Mouse (Mus musculus) heart, embryonic 10.5 days (tissue): Measurements from ENCODE around the gene Zc3h13. TPM values are rescaled to one million over a fixed set of nuclear protein-coding genes. Genes with fewer than 3 reads are reported as not detected.
A peak's percentile ranks its signal among the peaks of the same experiment; 100 is the strongest.

Source experiments
- DNase-seq: peaks from one replicate; pipeline ENCODE4 v3.0.0-alpha.2; 2017; ENCODE audit warnings: low spot score
- H3K27ac ChIP-seq: fragments of 300-500 bp; sonication (generic); 2 replicates; pipeline ENCODE4 v1.5.1; 2016; ENCODE audit warnings: mild to moderate bottlenecking
- H3K27me3 ChIP-seq: fragments of 300-500 bp; sonication (generic); 2 replicates; pipeline ENCODE4 v1.6.1; 2016; ENCODE audit warnings: mild to moderate bottlenecking; ENCODE audit not compliant: poor library complexity, insufficient read depth, severe bottlenecking
- H3K36me3 ChIP-seq: fragments of 300-500 bp; sonication (generic); 2 replicates; pipeline ENCODE4 v1.6.1; 2016; ENCODE audit warnings: mild to moderate bottlenecking, moderate library complexity
- H3K4me1 ChIP-seq: fragments of 300-500 bp; sonication (generic); 2 replicates; pipeline ENCODE4 v1.6.1; 2016; ENCODE audit warnings: mild to moderate bottlenecking
- H3K4me3 ChIP-seq: fragments of 300-500 bp; sonication (generic); 2 replicates; pipeline ENCODE4 v1.5.1; 2016; ENCODE audit warnings: mild to moderate bottlenecking, moderate library complexity
- H3K9me3 ChIP-seq: fragments of 300-500 bp; sonication (generic); 2 replicates; pipeline ENCODE4 v1.6.1; 2016; ENCODE audit warnings: mild to moderate bottlenecking, moderate library complexity
- WGBS: fragments of 180-500 bp; shearing (Covaris S2); methylation state at CpG from one replicate; pipeline ENCODE4 v1.1.7; 2016; 5-methylcytosine and 5-hydroxymethylcytosine counted together
- polyA plus RNA-seq: library from polyadenylated mRNA; unstranded; fragments of >200 nt; fragmentation: Nextera tagmentation; extraction: Ambion mirVana; gene quantifications from 2 replicates; pipeline ENCODE4 v1.2.1, GENCODE M21; 2016

Zc3h13 gene
- polyA plus RNA-seq, 1 experiment from 2014 or later = 26.2 TPM

GRCm38 (mm10) chr14:75280406-75280805, 3.8 kb upstream of the Zc3h13 start:
- peaks cover 11% of the 10 kb centered on the region for H3K4me1 ChIP-seq
- no peaks in the 10 kb centered on the region for H3K9me3 ChIP-seq
- no peak overlapping the region for H3K4me3 ChIP-seq
- no peaks in the 10 kb centered on the region for H3K36me3 ChIP-seq
- no peak for DNase-seq
- H3K27ac ChIP-seq = no peak overlapping the region
- H3K27me3 ChIP-seq = no peaks in the 10 kb centered on the region
- 55% methylated on average over 5 of the region's 5 CpGs for WGBS

- H3K4me1 ChIP-seq = peaks cover 13% of the 10 kb centered on the region
- no peak for DNase-seq
- H3K9me3 ChIP-seq = no peaks in the 10 kb centered on the region
- no peaks in the 10 kb centered on the region for H3K27me3 ChIP-seq
- WGBS = 5% methylated on average over 19 of the region's 19 CpGs
- H3K36me3 ChIP-seq = no peaks in the 10 kb centered on the region
- peak overlapping the region; percentile 94 for H3K27ac ChIP-seq
- H3K4me3 ChIP-seq = peak overlapping the region; percentile 98
These were observed 472 bp upstream of the Zc3h13 start for GRCm38 (mm10) chr14:75283609-75284192.

- DNase-seq = no peak
- no peak overlapping the region for H3K4me3 ChIP-seq
- H3K4me1 ChIP-seq = peaks cover 3% of the 10 kb centered on the region; the same call in 1 of the 2 replicates
- H3K27me3 ChIP-seq = no peaks in the 10 kb centered on the region
- WGBS = 92% methylated on average over 1 of the region's 1 CpGs
- H3K27ac ChIP-seq = no peak overlapping the region
- no peaks in the 10 kb centered on the region for H3K9me3 ChIP-seq
- no peaks in the 10 kb centered on the region for H3K36me3 ChIP-seq
These were observed 16.9 kb downstream of the Zc3h13 start for GRCm38 (mm10) chr14:75301081-75301480.

GRCm38 (mm10) chr14:75303807-75304206, 19.6 kb downstream of the Zc3h13 start:
- Histone ChIP-seq H3K27ac (no peak overlapping the region), H3K9me3 (no peaks in the 10 kb centered on the region), H3K27me3 (no peaks in the 10 kb centered on the region), H3K4me3 (no peak overlapping the region), H3K4me1 (peaks cover 3% of the 10 kb centered on the region; the same call in 1 of the 2 replicates), H3K36me3 (no peaks in the 10 kb centered on the region)
- DNase-seq = no peak
- WGBS = 63% methylated on average over 5 of the region's 5 CpGs

- no peak for DNase-seq
- H3K27ac ChIP-seq = no peak overlapping the region
These were observed 23.7 kb downstream of the Zc3h13 start for GRCm38 (mm10) chr14:75307855-75308254.

GRCm38 (mm10) chr14:75309336-75309992, 25.3 kb downstream of the Zc3h13 start:
- Histone ChIP-seq H3K4me1 (no peaks in the 10 kb centered on the region), H3K36me3 (no peaks in the 10 kb centered on the region), H3K27ac (no peak overlapping the region), H3K9me3 (no peaks in the 10 kb centered on the region), H3K4me3 (no peak overlapping the region), H3K27me3 (no peaks in the 10 kb centered on the region)
- WGBS = 80% methylated on average over 5 of the region's 5 CpGs
- DNase-seq = no peak

More at GRCm38 (mm10) chr14:75307855-75308254, 23.7 kb downstream of the Zc3h13 start:
- Histone ChIP-seq H3K4me3 (no peak overlapping the region), H3K27me3 (no peaks in the 10 kb centered on the region), H3K4me1 (no peaks in the 10 kb centered on the region), H3K9me3 (no peaks in the 10 kb centered on the region), H3K36me3 (no peaks in the 10 kb centered on the region)

- 90% methylated on average over 2 of the region's 2 CpGs for WGBS
- no peaks in the 10 kb centered on the region for H3K9me3 ChIP-seq
- H3K4me1 ChIP-seq = no peaks in the 10 kb centered on the region
- no peak overlapping the region for H3K4me3 ChIP-seq
- no peak for DNase-seq
- H3K27ac ChIP-seq = no peak overlapping the region
- H3K36me3 ChIP-seq = no peaks in the 10 kb centered on the region
- H3K27me3 ChIP-seq = no peaks in the 10 kb centered on the region
These were observed 30.3 kb downstream of the Zc3h13 start for GRCm38 (mm10) chr14:75314484-75314883.

- no peak for DNase-seq
- Histone ChIP-seq H3K4me3 (no peak overlapping the region), H3K9me3 (no peaks in the 10 kb centered on the region), H3K27ac (no peak overlapping the region), H3K4me1 (no peaks in the 10 kb centered on the region), H3K27me3 (no peaks in the 10 kb centered on the region), H3K36me3 (peaks cover 24% of the 10 kb centered on the region)
- 83% methylated on average over 2 of the region's 2 CpGs for WGBS
These were observed 34.6 kb downstream of the Zc3h13 start for GRCm38 (mm10) chr14:75318736-75319135.

GRCm38 (mm10) chr14:75320269-75320668, 36.1 kb downstream of the Zc3h13 start:
- 84% methylated on average over 5 of the region's 5 CpGs for WGBS
- no peak overlapping the region for H3K27ac ChIP-seq
- DNase-seq = no peak
- no peaks in the 10 kb centered on the region for H3K4me1 ChIP-seq
- H3K27me3 ChIP-seq = no peaks in the 10 kb centered on the region
- H3K9me3 ChIP-seq = no peaks in the 10 kb centered on the region
- peaks cover 31% of the 10 kb centered on the region for H3K36me3 ChIP-seq
- H3K4me3 ChIP-seq = no peak overlapping the region

GRCm38 (mm10) chr14:75323354-75323753, 39.2 kb downstream of the Zc3h13 start:
- peaks cover 39% of the 10 kb centered on the region for H3K36me3 ChIP-seq
- no peak overlapping the region for H3K4me3 ChIP-seq
- no peaks in the 10 kb centered on the region for H3K4me1 ChIP-seq
- H3K27me3 ChIP-seq = no peaks in the 10 kb centered on the region
- WGBS = 96% methylated on average over 32 of the region's 32 CpGs
- no peaks in the 10 kb centered on the region for H3K9me3 ChIP-seq
- H3K27ac ChIP-seq = no peak overlapping the region
- DNase-seq = no peak

GRCm38 (mm10) chr14:75328062-75328461, 43.9 kb downstream of the Zc3h13 start:
- DNase-seq = no peak
- WGBS = 85% methylated on average over 8 of the region's 8 CpGs
- H3K36me3 ChIP-seq = peaks cover 56% of the 10 kb centered on the region
- no peak overlapping the region for H3K27ac ChIP-seq
- H3K27me3 ChIP-seq = no peaks in the 10 kb centered on the region
- H3K4me3 ChIP-seq = no peak overlapping the region
- H3K9me3 ChIP-seq = no peaks in the 10 kb centered on the region
- H3K4me1 ChIP-seq = no peaks in the 10 kb centered on the region

- Histone ChIP-seq H3K4me3 (no peak overlapping the region), H3K36me3 (peaks cover 42% of the 10 kb centered on the region), H3K27ac (no peak overlapping the region), H3K27me3 (no peaks in the 10 kb centered on the region), H3K9me3 (no peaks in the 10 kb centered on the region), H3K4me1 (no peaks in the 10 kb centered on the region)
- DNase-seq = no peak
- WGBS = 86% methylated on average over 6 of the region's 6 CpGs
These were observed 46.4 kb downstream of the Zc3h13 start for GRCm38 (mm10) chr14:75330621-75331020.

- no peaks in the 10 kb centered on the region for H3K9me3 ChIP-seq
- no peaks in the 10 kb centered on the region for H3K27me3 ChIP-seq
- peaks cover 62% of the 10 kb centered on the region for H3K36me3 ChIP-seq
- no peak overlapping the region for H3K27ac ChIP-seq
- H3K4me3 ChIP-seq = no peak overlapping the region
- no peak for DNase-seq
- H3K4me1 ChIP-seq = no peaks in the 10 kb centered on the region
- WGBS = 93% methylated on average over 4 of the region's 4 CpGs
These were observed 50.1 kb downstream of the Zc3h13 start for GRCm38 (mm10) chr14:75334321-75334720.
